12 mouse cellular contexts compared by ENCODE assay signal in the genomic region with DNA sequence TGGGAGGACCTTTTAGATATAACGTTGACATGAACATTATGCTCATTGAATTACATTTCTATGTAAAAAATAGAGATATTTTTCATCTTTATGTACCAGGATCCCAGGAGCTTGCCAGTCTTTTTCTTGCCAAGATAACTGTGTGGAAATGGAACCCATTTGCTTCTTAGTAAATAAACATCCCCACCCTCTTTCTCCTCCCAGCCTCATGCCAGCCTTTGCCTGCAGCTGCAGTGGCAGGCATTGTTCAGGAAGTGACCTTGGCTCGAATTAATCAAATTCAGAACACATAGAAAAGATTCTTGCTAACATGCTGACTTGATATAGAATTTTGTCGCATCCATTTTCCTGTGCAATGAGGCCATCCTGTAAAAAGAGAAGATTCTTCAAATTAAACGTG. TPM values are rescaled to one million over a fixed set of nuclear protein-coding genes. Genes with fewer than 3 reads are reported as not detected.
DNase-seq lines count a peak whose midpoint lies in the region; ATAC-seq and TF ChIP-seq lines count a peak whose summit lies in the region.
"Had no signal": no experiment of that assay in that cellular context is flagged by ENCODE, and none has a peak within 500 bp of the region (broad histone marks: within the 10 kb centered on the region; RNA-seq: fewer than 3 reads in every experiment).

No protein-coding gene starts in this region.

- H3K27me3 ChIP-seq in heart, embryonic 15.5 days: no peaks in the 10 kb centered on the region
- no peaks in the 10 kb centered on the region for H3K27me3 ChIP-seq in lung, embryonic 14.5 days (ENCODE audit: insufficient read depth, low read length)
- H3K27me3 ChIP-seq in midbrain, embryonic 15.5 days (replicated peaks): no peaks in the 10 kb centered on the region
- H3K27me3 ChIP-seq: lung, embryonic 15.5 days had no signal

- intact Hi-C loops in heart, postnatal 25 days (cut with DNase I): no loop called here

- H3K4me2 ChIP-seq in heart, embryonic 15.5 days: no peak overlapping the region
- H3K4me2 ChIP-seq in lung, embryonic 14.5 days: no peak overlapping the region
- H3K4me2 ChIP-seq in midbrain, embryonic 15.5 days: no peak overlapping the region

- H3K36me3 ChIP-seq in heart, embryonic 15.5 days: no peaks in the 10 kb centered on the region
- H3K36me3 ChIP-seq in lung, embryonic 14.5 days (ENCODE audit: insufficient read depth): no peaks in the 10 kb centered on the region
- no peaks in the 10 kb centered on the region for H3K36me3 ChIP-seq in midbrain, embryonic 15.5 days (replicated peaks)
- H3K36me3 ChIP-seq: lung, embryonic 15.5 days had no signal

- WGBS in heart, embryonic 15.5 days: 48% methylated on average over 4 of the region's 4 CpGs
- WGBS in lung, embryonic 14.5 days: 35% methylated on average over 4 of the region's 4 CpGs
- WGBS in lung, adult 2 months: 25% methylated on average over 4 of the region's 4 CpGs
- 47% methylated on average over 4 of the region's 4 CpGs for WGBS in midbrain, embryonic 15.5 days

- H3K4me1 ChIP-seq in heart, embryonic 15.5 days (replicated peaks): peaks cover 38% of the 10 kb centered on the region
- H3K4me1 ChIP-seq in lung, embryonic 14.5 days (ENCODE audit: insufficient read depth): peaks cover 22% of the 10 kb centered on the region
- peaks cover 37% of the 10 kb centered on the region for H3K4me1 ChIP-seq in lung, adult 2 months (ENCODE audit: control insufficient read depth, insufficient read depth, low read length)
- H3K4me1 ChIP-seq in midbrain, embryonic 15.5 days: peaks cover 32% of the 10 kb centered on the region

- no peak overlapping the region for H3K9ac ChIP-seq in heart, embryonic 15.5 days
- no peak overlapping the region for H3K9ac ChIP-seq in lung, embryonic 14.5 days
- no peak overlapping the region for H3K9ac ChIP-seq in midbrain, embryonic 15.5 days
- H3K9ac ChIP-seq: lung, embryonic 15.5 days had no signal

- DNase-seq in heart, postnatal 25 days (ENCODE audit: low spot score): no peak
- DNase-seq in lung, embryonic 14.5 days: peak; percentile 30
- no peak for DNase-seq in lung, adult 2 months
- peak; percentile 69 for DNase-seq in brain, embryonic 14.5 days (ENCODE audit: low read depth)
- no peak for DNase-seq in adrenal gland, adult 8-10 months
- DNase-seq in adrenal gland, postnatal 36 days: no peak
- DNase-seq: cerebellum, postnatal 14 days; heart, postnatal 4 days had no signal

- no peak for TF ChIP-seq POLR2A in lung, adult 2 months (IDR thresholded peaks at IDR 0.05; ENCODE audit: borderline replicate concordance, extremely low read depth, low read depth, low read length)
- no peak for TF ChIP-seq POLR2A in brain, embryonic 14.5 days (IDR thresholded peaks at IDR 0.05; ENCODE audit: borderline replicate concordance, extremely low read depth, insufficient read depth, insufficient read length, poor library complexity, severe bottlenecking)

- no peak for ATAC-seq in heart, embryonic 15.5 days (replicated peaks; ENCODE audit: insufficient number of reproducible peaks, insufficient read depth, low FRiP score, low read depth)
- no peak for ATAC-seq in lung, embryonic 14.5 days (ENCODE audit: insufficient read depth)
- ATAC-seq in midbrain, embryonic 15.5 days (replicated peaks): no peak

- no peaks in the 10 kb centered on the region for H3K9me3 ChIP-seq in heart, embryonic 15.5 days (replicated peaks)
- no peaks in the 10 kb centered on the region for H3K9me3 ChIP-seq in lung, embryonic 14.5 days (ENCODE audit: low read depth, low read length)
- no peaks in the 10 kb centered on the region for H3K9me3 ChIP-seq in midbrain, embryonic 15.5 days
- H3K9me3 ChIP-seq: lung, embryonic 15.5 days had no signal

- H3K4me3 ChIP-seq in heart, embryonic 15.5 days: no peak overlapping the region
- no peak overlapping the region for H3K4me3 ChIP-seq in lung, embryonic 14.5 days (ENCODE audit: low read depth, low read length)
- no peak overlapping the region for H3K4me3 ChIP-seq in lung, adult 2 months (replicated peaks; ENCODE audit: extremely low read depth, low read depth, low read length)
- no peak overlapping the region for H3K4me3 ChIP-seq in midbrain, embryonic 15.5 days
- H3K4me3 ChIP-seq: erythroblast, embryonic 14.5 days; lung, embryonic 15.5 days had no signal

- peak overlapping the region; percentile 31; the same call in 1 of the 2 replicates for H3K27ac ChIP-seq in heart, embryonic 15.5 days
- peak overlapping the region; percentile 6; the same call in 1 of the 2 replicates for H3K27ac ChIP-seq in lung, embryonic 14.5 days (ENCODE audit: low read depth)
- peak overlapping the region; percentile 60; the same call in 1 of the 2 replicates for H3K27ac ChIP-seq in midbrain, embryonic 15.5 days

- no peak for TF ChIP-seq CTCF in lung, embryonic 14.5 days (IDR thresholded peaks at IDR 0.05; ENCODE audit: low read depth)
- no peak for TF ChIP-seq CTCF in lung, adult 2 months (IDR thresholded peaks at IDR 0.05; ENCODE audit: insufficient read depth, low read length)
- TF ChIP-seq CTCF in brain, embryonic 14.5 days (IDR thresholded peaks at IDR 0.05; ENCODE audit: borderline replicate concordance, extremely low read depth, insufficient read depth, insufficient read length): no peak

RNA-seq across cellular contexts. Expression of gene Ncoa3, which starts 36.8 kb away (rescaled TPM):
- 8.7 and 11.0 TPM in 2 replicates for polyA plus RNA-seq in heart, embryonic 15.5 days (2015; fragmentation: Nextera tagmentation; extraction: Ambion mirVana)
- 10 to 100 TPM; 23.8 to 29.6 TPM for total RNA-seq in heart, postnatal 25 days (2021)
- polyA plus RNA-seq in lung, embryonic 14.5 days (2014; fragmentation: Nextera tagmentation; extraction: Ambion mirVana): 17.4 and 17.7 TPM in 2 replicates
- polyA plus RNA-seq in lung, adult 2 months (2012; rRNA removed): 35.3 and 40.3 TPM in 2 replicates
- polyA plus RNA-seq in brain, embryonic 14.5 days (2012; rRNA removed): 20.4 and 28.5 TPM in 2 replicates
- 16.6 and 16.7 TPM in 2 replicates for polyA plus RNA-seq in midbrain, embryonic 15.5 days (2015; fragmentation: Nextera tagmentation; extraction: Ambion mirVana)
- 10 to 100 TPM; 24.2 to 46.2 (median 33.3) TPM for total RNA-seq in adrenal gland, adult 8-10 months (2022)
- total RNA-seq in adrenal gland, postnatal 36 days (2021): 10 to 100 TPM; 24.6 to 42.8 TPM

Comparison
In these comparisons a context has a peak if more than half of its experiments do, and no peak if none do; other contexts are left out.
1. DNase-seq: peak in lung, embryonic 14.5 days (single experiment) and brain, embryonic 14.5 days (single experiment); none in heart, postnatal 25 days (single experiment), lung, adult 2 months (single experiment), adrenal gland, adult 8-10 months (single experiment) and adrenal gland, postnatal 36 days (0 of 2).
2. H3K27ac ChIP-seq: peak in every context shown above with its lines; median percentile 60 in midbrain, embryonic 15.5 days; 31 in heart, embryonic 15.5 days; 6 in lung, embryonic 14.5 days.